Mouse (Mus musculus): ENCODE results near the gene Zbtb5.

DNA sequence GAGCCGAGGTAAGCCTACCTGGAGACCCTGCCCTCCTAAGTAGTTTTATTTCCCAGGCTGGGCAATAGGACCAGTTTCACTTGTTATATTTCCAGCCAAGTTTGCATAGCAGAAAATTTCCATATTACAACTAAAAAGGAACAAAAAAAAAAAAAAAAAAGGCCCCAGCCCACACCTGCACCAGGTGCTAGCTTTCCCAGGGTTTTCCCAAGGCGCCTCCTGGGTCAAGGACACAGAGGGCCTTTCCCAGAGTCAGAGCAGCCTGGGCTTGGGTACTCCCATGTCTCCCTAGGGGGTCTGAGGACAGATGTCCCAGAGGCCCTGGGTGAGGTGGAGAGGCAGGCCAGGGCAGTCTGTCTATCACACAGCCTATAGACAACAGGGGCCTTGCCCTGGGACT, 47.0 kb downstream of the Zbtb5 start:
- TF ChIP-seq POLR2A (IDR thresholded peaks at IDR 0.05; ENCODE audit: borderline replicate concordance, extremely low read depth, insufficient read depth, insufficient read length, poor library complexity, severe bottlenecking) (no peak), CTCF (IDR thresholded peaks at IDR 0.05; ENCODE audit: borderline replicate concordance, extremely low read depth, insufficient read depth, insufficient read length) (no peak)

All from brain, embryonic 14.5 days (tissue).